Mouse (Mus musculus) megakaryocyte, embryonic 14.5 days (primary cell): ENCODE measurements around the gene Kdelr1. TPM values are rescaled to one million over a fixed set of nuclear protein-coding genes. Genes with fewer than 3 reads are reported as not detected.
"Not testable (repeated sequence)": the region's sequence is repeated elsewhere in the genome, so short reads cannot be mapped to it uniquely, and the experiment has no call there.

Experiments
- H3K27me3 ChIP-seq: replicated peaks from 2 replicates; pipeline ENCODE3; 2012; ENCODE audit warnings: inconsistent platforms
- H3K36me3 ChIP-seq: replicated peaks from 2 replicates; pipeline ENCODE3; 2012; ENCODE audit warnings: low read length, inconsistent platforms, mixed read lengths
- H3K4me1 ChIP-seq: 2 replicates; pipeline ENCODE4 v1.6.1; 2012; ENCODE audit warnings: inconsistent platforms
- H3K4me3 ChIP-seq: replicated peaks from 2 replicates; pipeline ENCODE3; 2012; ENCODE audit warnings: moderate library complexity, mild to moderate bottlenecking, inconsistent platforms
- H3K9me3 ChIP-seq: 2 replicates; pipeline ENCODE4 v1.6.1; 2012; ENCODE audit warnings: inconsistent platforms
- FLI1 ChIP-seq: IDR thresholded peaks from 2 replicates; pipeline ENCODE4 v1.6.1; 2012; ENCODE audit warnings: low read length, inconsistent platforms, mixed read lengths
- GATA1 ChIP-seq: IDR thresholded peaks from 3 replicates; pipeline ENCODE4 v1.6.1; 2012; ENCODE audit warnings: mixed read lengths, low read length, inconsistent platforms, borderline replicate concordance
- polyA plus RNA-seq: library from polyadenylated mRNA; stranded (reverse); fragments of >175 nt; gene quantifications from 2 replicates; pipeline ENCODE4 v1.2.3, GENCODE M21; 2012; ENCODE audit warnings: low replicate concordance; ENCODE audit not compliant: insufficient read depth

Kdelr1 gene
- polyA plus RNA-seq, 1 experiment, result 331 TPM

- TF ChIP-seq GATA1, result no peak
- TF ChIP-seq FLI1, result no peak
- Histone ChIP-seq H3K4me1 (peaks cover 45% of the 10 kb centered on the region), H3K36me3 (no peaks in the 10 kb centered on the region), H3K27me3 (peaks cover 8% of the 10 kb centered on the region), H3K4me3 (no peak overlapping the region), H3K9me3 (0 out of 2 replicates have a peak, but pooled peaks cover 3% of the 10 kb centered on the region)
These were observed 20.1 kb downstream of the Kdelr1 start for GRCm38 (mm10) chr7:45892651-45893050.

- Histone ChIP-seq H3K4me1 (peaks cover 41% of the 10 kb centered on the region), H3K27me3 (peaks cover 8% of the 10 kb centered on the region), H3K4me3 (peak overlapping the region; percentile 94), H3K36me3 (peaks cover 14% of the 10 kb centered on the region), H3K9me3 (0 out of 2 replicates have a peak, but pooled peaks cover 3% of the 10 kb centered on the region)
- TF ChIP-seq FLI1 (no peak), GATA1 (no peak)
These were observed 23.5 kb downstream of the Kdelr1 start for GRCm38 (mm10) chr7:45895931-45896516.

GRCm38 (mm10) chr7:45896517-45897257 lies 24.1 kb downstream of the Kdelr1 start, which contains the start of the genes Syngr4 and Tmem143:
TSS of gene Syngr4 (minus strand) at chr7:45896714.
TSS of gene Tmem143 (plus strand) at chr7:45896941.
- Histone ChIP-seq H3K4me1 (peaks cover 45% of the 10 kb centered on the region), H3K4me3 (peak within 1 kb of the TSS; percentile 94), H3K36me3 (peaks cover 14% of the 10 kb centered on the region), H3K9me3 (0 out of 2 replicates have a peak, but pooled peaks cover 3% of the 10 kb centered on the region), H3K27me3 (peaks cover 8% of the 10 kb centered on the region)
- TF ChIP-seq GATA1, result no peak
- TF ChIP-seq FLI1, result peak; percentile 75; the same call in 1 of the 2 replicates

GRCm38 (mm10) chr7:45897258-45897757 lies 24.7 kb downstream of the Kdelr1 start:
- Histone ChIP-seq H3K27me3 (peaks cover 8% of the 10 kb centered on the region), H3K36me3 (peaks cover 14% of the 10 kb centered on the region), H3K9me3 (0 out of 2 replicates have a peak, but pooled peaks cover 3% of the 10 kb centered on the region), H3K4me3 (peak overlapping the region; percentile 94), H3K4me1 (peaks cover 47% of the 10 kb centered on the region)
- TF ChIP-seq FLI1 (no peak), GATA1 (no peak)

GRCm38 (mm10) chr7:45898125-45898524 lies 25.6 kb downstream of the Kdelr1 start:
- not testable (repeated sequence) for H3K27me3 ChIP-seq, H3K9me3 ChIP-seq
- peaks cover 14% of the 10 kb centered on the region for H3K36me3 ChIP-seq
- peak overlapping the region; percentile 94 for H3K4me3 ChIP-seq
- H3K4me1 ChIP-seq, result peaks cover 41% of the 10 kb centered on the region

- Histone ChIP-seq H3K36me3 (peaks cover 25% of the 10 kb centered on the region), H3K27me3 (no peaks in the 10 kb centered on the region), H3K4me1 (peaks cover 34% of the 10 kb centered on the region), H3K9me3 (no peaks in the 10 kb centered on the region), H3K4me3 (no peak overlapping the region)
- TF ChIP-seq GATA1 (no peak), FLI1 (no peak)
These were observed 29.0 kb downstream of the Kdelr1 start for GRCm38 (mm10) chr7:45901562-45901961.

- Histone ChIP-seq H3K27me3 (no peaks in the 10 kb centered on the region), H3K4me3 (no peak overlapping the region), H3K36me3 (peaks cover 33% of the 10 kb centered on the region), H3K9me3 (no peaks in the 10 kb centered on the region), H3K4me1 (peaks cover 30% of the 10 kb centered on the region)
- no peak for TF ChIP-seq GATA1
- no peak for TF ChIP-seq FLI1
These were observed 30.0 kb downstream of the Kdelr1 start for GRCm38 (mm10) chr7:45902481-45903002.

- H3K9me3 ChIP-seq, result peaks cover 9% of the 10 kb centered on the region; the same call in 1 of the 2 replicates
- H3K36me3 ChIP-seq, result peaks cover 57% of the 10 kb centered on the region
- TF ChIP-seq GATA1 (no peak), FLI1 (no peak)
- H3K4me1 ChIP-seq, result peaks cover 40% of the 10 kb centered on the region
- no peaks in the 10 kb centered on the region for H3K27me3 ChIP-seq
- H3K4me3 ChIP-seq, result no peak overlapping the region
These were observed 34.0 kb downstream of the Kdelr1 start for GRCm38 (mm10) chr7:45906622-45907021.

GRCm38 (mm10) chr7:45908384-45908783 lies 35.8 kb downstream of the Kdelr1 start:
- H3K4me3 ChIP-seq, result no peak overlapping the region
- H3K27me3 ChIP-seq, result no peaks in the 10 kb centered on the region
- no peak for TF ChIP-seq GATA1
- TF ChIP-seq FLI1, result no peak
- H3K9me3 ChIP-seq, result peaks cover 9% of the 10 kb centered on the region; the same call in 1 of the 2 replicates
- H3K4me1 ChIP-seq, result peaks cover 38% of the 10 kb centered on the region
- peaks cover 71% of the 10 kb centered on the region for H3K36me3 ChIP-seq
